Mouse (Mus musculus): ENCODE results near the gene Slc18a2. TPM values are rescaled to one million over a fixed set of nuclear protein-coding genes. Genes with fewer than 3 reads are reported as not detected.

Gene Slc18a2
- polyA plus RNA-seq, 1 experiment from 2014 or later: 8.1 TPM

GRCm38 (mm10) chr19:59342964-59343363, 82.3 kb downstream of the Slc18a2 start:
- Histone ChIP-seq H3K4me2 (replicated peaks) (peak overlapping the region; percentile 83), H3K36me3 (no peaks in the 10 kb centered on the region), H3K9ac (peak overlapping the region; percentile 95; the same call in 1 of the 2 replicates), H3K9me3 (no peaks in the 10 kb centered on the region), H3K4me3 (peak overlapping the region; percentile 95), H3K4me1 (peaks cover 14% of the 10 kb centered on the region), H3K27ac (no peak overlapping the region), H3K27me3 (no peaks in the 10 kb centered on the region)
- ATAC-seq (ENCODE audit: insufficient number of reproducible peaks, insufficient read depth, low FRiP score, low TSS enrichment): no peak
- WGBS: 34% methylated on average over 2 of the region's 2 CpGs

DNA sequence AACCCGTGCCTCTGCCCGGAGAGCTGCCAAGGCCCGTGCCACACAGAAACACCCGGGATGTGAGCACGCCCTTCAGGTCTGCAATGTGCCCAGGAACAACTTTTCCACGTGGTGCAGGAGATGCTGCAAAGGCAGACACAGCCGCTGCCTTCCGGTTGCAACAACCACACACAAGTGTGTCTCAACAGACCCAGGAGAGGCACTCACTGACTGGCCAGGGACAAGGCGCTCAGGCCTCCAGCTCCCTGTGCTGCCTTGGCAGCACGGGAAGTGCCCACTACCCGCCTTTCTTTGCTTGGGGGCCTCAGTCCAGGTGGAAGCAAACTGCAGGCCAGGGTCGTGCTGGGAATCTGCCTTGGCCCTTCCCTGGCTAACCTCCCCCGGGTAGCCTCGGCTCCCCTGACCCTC, 83.6 kb downstream of the Slc18a2 start:
- Histone ChIP-seq H3K9me3 (no peaks in the 10 kb centered on the region), H3K4me3 (peak overlapping the region; percentile 95), H3K4me2 (replicated peaks) (peak overlapping the region; percentile 83), H3K27me3 (no peaks in the 10 kb centered on the region), H3K9ac (peak overlapping the region; percentile 95), H3K27ac (no peak overlapping the region), H3K4me1 (peaks cover 14% of the 10 kb centered on the region), H3K36me3 (no peaks in the 10 kb centered on the region)
- ATAC-seq (ENCODE audit: insufficient number of reproducible peaks, insufficient read depth, low FRiP score, low TSS enrichment): no peak; the same call in 1 of the 2 replicates
- under 1% methylated on average over 14 of the region's 14 CpGs for WGBS

DNA sequence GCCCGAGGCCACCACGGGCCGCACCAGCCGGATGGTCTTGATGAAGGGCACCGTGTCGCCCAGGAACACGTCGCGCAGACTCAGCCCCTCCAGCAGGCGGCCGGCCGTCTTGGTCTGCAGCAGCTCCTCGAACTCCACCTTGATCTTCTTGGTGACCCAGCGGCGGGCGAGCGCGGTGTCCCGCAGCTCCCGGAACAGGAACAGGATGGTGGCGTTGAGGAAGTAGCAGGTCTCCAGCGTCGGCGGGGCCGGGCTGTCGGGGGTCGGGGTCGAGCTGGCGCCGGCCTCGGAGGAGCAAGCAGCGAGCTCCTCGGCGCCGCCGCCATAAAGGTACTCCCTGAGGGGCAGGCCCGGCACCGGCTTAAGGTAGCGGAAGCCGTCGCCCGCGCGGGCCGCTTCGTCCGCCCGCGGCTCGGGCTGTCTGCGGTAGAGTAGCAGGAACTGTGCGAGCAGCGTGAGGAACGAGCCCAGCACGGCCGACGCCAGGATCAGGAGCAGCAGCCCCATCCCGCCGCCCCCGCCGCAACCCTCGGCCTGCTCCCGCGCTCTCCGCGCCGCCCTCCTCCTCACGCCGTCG, 84.5 kb downstream of the Slc18a2 start:
- H3K36me3 ChIP-seq: no peaks in the 10 kb centered on the region
- WGBS: under 1% methylated on average over 65 of the region's 70 CpGs

More for the DNA sequence above, 84.5 kb downstream of the Slc18a2 start:
- H3K4me3 ChIP-seq: peak overlapping the region; percentile 95
- peak overlapping the region; percentile 83 for H3K4me2 ChIP-seq (replicated peaks)
- peak overlapping the region; percentile 95 for H3K9ac ChIP-seq
- no peaks in the 10 kb centered on the region for H3K27me3 ChIP-seq
- no peaks in the 10 kb centered on the region for H3K9me3 ChIP-seq
- peak overlapping the region; percentile 91 for H3K27ac ChIP-seq
- peaks cover 14% of the 10 kb centered on the region for H3K4me1 ChIP-seq
- peak; percentile 56 for ATAC-seq (ENCODE audit: insufficient number of reproducible peaks, insufficient read depth, low FRiP score, low TSS enrichment)

Other genes starting within 250 kb of the Slc18a2 start
- gene Shtn1, start 184.8 kb upstream of the Slc18a2 start, polyA plus RNA-seq (2016; fragmentation: Nextera tagmentation; extraction: Ambion mirVana): 4.6 and 4.7 TPM in 2 replicates
- gene Vax1, start 90.8 kb upstream of the Slc18a2 start, polyA plus RNA-seq (2016; fragmentation: Nextera tagmentation; extraction: Ambion mirVana): 1.1 TPM in 2 replicates
- gene Kcnk18, start 41.7 kb upstream of the Slc18a2 start, polyA plus RNA-seq (2016; fragmentation: Nextera tagmentation; extraction: Ambion mirVana): not detected in 2 replicates
- 5.6 and 24.4 TPM in 2 replicates for gene Rps12-ps3, start 61.4 kb downstream of the Slc18a2 start, polyA plus RNA-seq (2016; fragmentation: Nextera tagmentation; extraction: Ambion mirVana)
- 17.0 and 18.8 TPM in 2 replicates for gene Pdzd8, start 84.9 kb downstream of the Slc18a2 start, polyA plus RNA-seq (2016; fragmentation: Nextera tagmentation; extraction: Ambion mirVana)
- 20.6 and 23.7 TPM in 2 replicates for gene Emx2, start 197.5 kb downstream of the Slc18a2 start, polyA plus RNA-seq (2016; fragmentation: Nextera tagmentation; extraction: Ambion mirVana)

Measured in embryonic facial prominence, embryonic 12.5 days (tissue).